Mouse (Mus musculus) erythroblast, embryonic 14.5 days (primary cell): ENCODE results near the gene Adamtsl1. TPM values are rescaled to one million over a fixed set of nuclear protein-coding genes. Genes with fewer than 3 reads are reported as not detected.

Experiments used
- H3K27me3 ChIP-seq: 2 replicates; pipeline ENCODE4 v1.6.1; 2012; ENCODE audit warnings: inconsistent platforms; ENCODE audit not compliant: control insufficient read depth
- H3K36me3 ChIP-seq: 2 replicates; pipeline ENCODE4 v1.6.1; 2012; ENCODE audit warnings: mild to moderate bottlenecking, inconsistent platforms; ENCODE audit not compliant: control insufficient read depth
- H3K4me1 ChIP-seq: 2 replicates; pipeline ENCODE4 v1.6.1; 2012; ENCODE audit warnings: inconsistent platforms; ENCODE audit not compliant: control insufficient read depth
- H3K4me3 ChIP-seq: replicated peaks from 2 replicates; pipeline ENCODE3; 2012; ENCODE audit warnings: moderate library complexity, mild to moderate bottlenecking, inconsistent platforms
- H3K9me3 ChIP-seq: 2 replicates; pipeline ENCODE4 v1.6.1; 2012; ENCODE audit warnings: low read length, inconsistent platforms, mixed read lengths; ENCODE audit not compliant: control insufficient read depth
- GATA1 ChIP-seq: IDR thresholded peaks from 2 replicates; pipeline ENCODE4 v1.6.1; 2012; ENCODE audit warnings: low read length, inconsistent platforms, mixed read lengths
- TAL1 ChIP-seq: IDR thresholded peaks from 3 replicates; pipeline ENCODE4 v1.6.1; 2012; ENCODE audit warnings: low read length, inconsistent platforms, mixed read lengths
- polyA plus RNA-seq: library from polyadenylated mRNA; stranded (reverse); fragments of >175 nt; gene quantifications from 2 replicates; pipeline ENCODE4 v1.2.3, GENCODE M21; 2012

The Adamtsl1 gene
- polyA plus RNA-seq, 1 experiment = not detected

DNA sequence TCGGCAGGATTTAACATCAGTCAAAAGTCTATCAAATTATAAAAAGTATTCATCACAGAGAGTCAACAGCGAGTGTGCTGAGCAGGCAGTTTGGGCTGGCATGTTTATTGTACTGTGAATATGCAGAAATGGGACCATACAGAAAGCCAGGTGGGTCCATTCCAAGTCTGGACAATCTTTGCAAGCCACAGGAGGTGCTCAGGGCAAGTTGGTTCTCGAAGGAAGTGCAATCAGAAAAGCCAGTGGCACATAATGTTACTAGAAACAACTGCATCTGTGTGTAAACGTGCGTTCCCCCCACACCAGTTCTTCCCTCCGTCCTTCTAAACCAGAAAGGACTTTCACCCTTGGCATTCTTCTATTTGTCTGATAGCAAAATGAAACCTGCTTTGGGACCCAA lies 515.5 kb downstream of the Adamtsl1 start:
- no peaks in the 10 kb centered on the region for H3K9me3 ChIP-seq
- no peak overlapping the region for H3K4me3 ChIP-seq
- H3K36me3 ChIP-seq = no peaks in the 10 kb centered on the region
- TF ChIP-seq TAL1 (no peak), GATA1 (no peak)
- no peaks in the 10 kb centered on the region for H3K4me1 ChIP-seq
- H3K27me3 ChIP-seq = no peaks in the 10 kb centered on the region

DNA sequence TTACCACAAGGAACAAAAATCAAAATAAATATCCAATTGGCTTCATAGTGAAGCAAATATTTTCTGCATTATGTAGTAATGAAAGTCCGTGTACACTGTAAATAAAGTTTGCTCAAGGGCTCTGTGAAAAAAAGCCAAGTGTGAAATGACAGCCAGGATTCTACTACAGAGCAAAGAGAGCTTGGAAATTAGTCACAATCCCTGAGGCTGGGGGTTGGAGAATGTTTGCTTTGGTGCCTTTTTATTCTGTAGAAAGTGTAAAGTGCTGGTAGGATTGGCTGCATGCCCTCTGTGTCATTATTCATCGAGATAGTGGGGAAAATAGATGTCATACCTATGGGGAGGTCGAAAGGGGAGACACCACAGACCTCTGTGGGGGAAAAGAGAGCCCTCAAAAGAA lies 516.2 kb downstream of the Adamtsl1 start:
- no peaks in the 10 kb centered on the region for H3K36me3 ChIP-seq
- TF ChIP-seq TAL1 (no peak), GATA1 (no peak)
- no peak overlapping the region for H3K4me3 ChIP-seq
- no peaks in the 10 kb centered on the region for H3K27me3 ChIP-seq
- no peaks in the 10 kb centered on the region for H3K4me1 ChIP-seq
- H3K9me3 ChIP-seq = no peaks in the 10 kb centered on the region

DNA sequence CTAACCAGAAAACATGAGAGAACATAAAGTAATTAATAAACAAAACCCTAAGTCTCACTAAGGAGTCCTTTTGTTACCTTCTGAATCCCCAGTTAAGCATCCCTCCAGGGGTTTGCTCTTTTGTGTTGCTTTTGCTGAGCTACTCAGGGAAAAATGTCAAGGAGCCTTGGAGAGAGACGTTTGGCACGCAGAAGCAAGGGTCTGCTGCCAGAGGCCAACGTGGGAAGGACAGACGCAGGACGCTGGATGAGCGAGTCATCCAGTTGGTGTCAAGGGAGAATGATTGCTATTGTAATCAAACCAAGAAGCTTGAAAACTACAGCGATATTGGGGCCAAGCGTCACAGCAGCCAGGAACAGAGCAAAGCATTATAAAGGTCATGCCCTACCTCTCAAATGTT lies 517.1 kb downstream of the Adamtsl1 start:
- Histone ChIP-seq H3K4me3 (no peak overlapping the region), H3K4me1 (no peaks in the 10 kb centered on the region), H3K9me3 (no peaks in the 10 kb centered on the region), H3K36me3 (no peaks in the 10 kb centered on the region), H3K27me3 (no peaks in the 10 kb centered on the region)
- TF ChIP-seq TAL1 (no peak), GATA1 (no peak)

DNA sequence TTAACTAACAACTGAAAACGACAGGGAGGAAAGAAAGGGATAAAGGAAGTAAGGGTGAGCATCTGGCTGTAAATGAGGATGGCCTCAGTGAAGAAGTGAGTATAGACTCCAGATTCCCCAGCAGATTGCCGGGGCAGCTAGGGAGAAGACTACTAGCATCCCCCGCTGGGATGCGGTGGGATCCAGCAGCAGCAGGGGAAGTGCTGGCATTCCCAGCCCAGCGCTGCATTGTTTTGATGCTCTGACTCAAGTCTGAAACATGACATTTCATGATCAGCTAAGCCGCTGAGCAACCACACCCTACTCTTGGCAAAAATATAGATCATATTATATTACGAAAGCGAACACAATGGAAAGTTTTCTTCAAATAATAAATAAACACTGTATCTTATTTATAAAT lies 526.9 kb downstream of the Adamtsl1 start:
- H3K27me3 ChIP-seq = no peaks in the 10 kb centered on the region
- no peak for TF ChIP-seq GATA1
- no peak for TF ChIP-seq TAL1

DNA sequence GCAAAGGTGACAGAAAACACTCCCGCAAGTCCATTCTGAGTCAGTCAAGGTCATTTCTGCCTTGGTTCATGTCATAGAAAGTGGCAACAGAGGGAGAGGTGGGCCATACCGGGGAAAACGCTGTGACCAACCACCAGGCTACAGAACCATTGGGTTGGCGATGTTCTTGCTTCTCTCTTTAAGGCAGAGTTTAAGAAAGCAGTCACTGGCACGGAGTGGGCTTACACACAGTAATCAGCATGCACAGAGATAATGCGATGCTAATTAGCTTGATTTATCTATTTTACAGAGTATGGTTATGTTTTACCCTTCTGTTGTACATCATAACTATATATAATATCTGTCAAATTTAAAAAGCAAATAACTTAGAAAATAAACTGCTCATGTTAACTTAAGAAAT lies 531.5 kb downstream of the Adamtsl1 start:
- Histone ChIP-seq H3K27me3 (no peaks in the 10 kb centered on the region), H3K9me3 (no peaks in the 10 kb centered on the region), H3K4me3 (no peak overlapping the region), H3K4me1 (no peaks in the 10 kb centered on the region), H3K36me3 (no peaks in the 10 kb centered on the region)
- TF ChIP-seq TAL1 (no peak), GATA1 (no peak)

More for the DNA sequence above, 526.9 kb downstream of the Adamtsl1 start:
- Histone ChIP-seq H3K4me1 (no peaks in the 10 kb centered on the region), H3K36me3 (no peaks in the 10 kb centered on the region), H3K4me3 (no peak overlapping the region), H3K9me3 (no peaks in the 10 kb centered on the region)

DNA sequence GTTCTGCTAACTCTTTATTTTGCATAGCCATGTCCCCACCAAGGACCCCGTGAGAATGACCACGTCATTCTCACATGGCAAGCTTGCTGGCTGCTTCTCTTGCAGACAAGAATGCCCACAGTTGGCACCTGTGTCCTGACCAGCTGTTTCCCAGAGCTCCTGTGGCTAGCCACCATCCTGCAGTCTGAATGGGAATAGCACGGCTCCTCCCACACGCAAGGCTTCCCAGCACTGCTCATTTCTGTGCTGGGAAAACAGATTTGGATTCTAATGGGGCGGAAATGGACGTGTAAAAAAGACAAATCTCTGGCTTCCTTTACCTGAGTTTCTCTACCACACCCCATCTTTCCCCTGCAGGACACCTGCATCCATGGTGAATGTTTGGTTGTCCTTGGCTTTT lies 531.9 kb downstream of the Adamtsl1 start:
- no peaks in the 10 kb centered on the region for H3K4me1 ChIP-seq
- no peak for TF ChIP-seq TAL1
- TF ChIP-seq GATA1 = no peak

DNA sequence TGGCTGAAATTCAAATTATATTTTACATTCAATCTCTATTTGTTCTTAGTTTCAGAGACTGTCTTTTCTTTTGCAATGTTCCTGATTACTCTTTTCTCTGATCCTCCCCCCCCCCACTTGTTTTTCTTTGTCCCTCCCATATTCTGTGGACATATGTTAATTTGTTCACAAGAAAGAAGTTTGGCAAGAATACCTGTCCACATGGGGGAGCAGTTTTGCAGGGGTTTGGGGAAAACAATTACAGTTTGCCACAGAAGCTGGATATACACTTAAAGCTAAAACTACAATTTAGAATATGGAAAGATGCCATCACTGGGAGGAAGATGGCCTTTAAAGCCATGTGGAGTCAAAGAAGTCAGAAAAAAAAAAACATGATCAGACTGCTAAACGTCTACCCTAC lies 532.9 kb downstream of the Adamtsl1 start:
- Histone ChIP-seq H3K4me3 (no peak overlapping the region), H3K36me3 (no peaks in the 10 kb centered on the region), H3K9me3 (no peaks in the 10 kb centered on the region), H3K27me3 (no peaks in the 10 kb centered on the region), H3K4me1 (no peaks in the 10 kb centered on the region)
- no peak for TF ChIP-seq TAL1
- no peak for TF ChIP-seq GATA1

More for the DNA sequence above, 531.9 kb downstream of the Adamtsl1 start:
- Histone ChIP-seq H3K36me3 (no peaks in the 10 kb centered on the region), H3K9me3 (no peaks in the 10 kb centered on the region), H3K4me3 (no peak overlapping the region), H3K27me3 (no peaks in the 10 kb centered on the region)

DNA sequence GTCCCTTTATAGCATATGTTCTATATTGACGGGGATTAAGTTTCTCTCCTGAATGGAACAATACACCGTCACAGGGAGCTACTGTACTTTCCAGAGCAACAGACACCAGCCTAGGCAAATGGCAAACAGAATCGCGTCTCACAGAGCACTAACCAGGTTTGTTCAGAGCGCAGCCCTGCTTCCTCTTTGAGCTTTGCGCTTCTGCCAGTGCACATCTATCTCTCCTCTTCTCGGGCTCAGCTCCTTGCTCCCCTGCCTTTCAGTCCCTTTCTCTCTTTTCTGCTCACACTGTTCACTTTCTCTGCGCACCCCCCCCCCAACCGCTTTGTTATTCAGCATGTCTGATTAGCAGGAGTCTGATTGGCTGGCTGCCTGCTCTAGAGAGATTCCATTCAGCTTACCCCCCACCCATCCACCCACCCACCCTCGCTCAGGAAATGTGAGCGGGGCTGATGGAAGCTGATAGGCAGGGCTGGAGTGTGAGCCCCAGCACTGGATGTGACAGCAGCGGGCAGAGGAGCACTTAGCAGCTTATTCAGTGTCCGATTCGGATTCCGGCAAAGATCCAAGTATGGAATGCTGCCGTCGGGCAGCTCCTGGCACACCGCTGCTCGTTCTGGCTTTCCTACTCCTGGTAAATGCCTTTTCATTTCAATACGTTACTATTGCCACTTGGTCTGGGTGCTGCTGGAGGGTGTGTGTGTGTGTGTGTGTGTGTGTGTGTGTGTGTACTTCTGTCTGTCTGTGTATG lies 539.7 kb downstream of the Adamtsl1 start:
- no peaks in the 10 kb centered on the region for H3K4me1 ChIP-seq
- H3K9me3 ChIP-seq = no peaks in the 10 kb centered on the region
- H3K27me3 ChIP-seq = no peaks in the 10 kb centered on the region
- H3K4me3 ChIP-seq = no peak overlapping the region
- no peaks in the 10 kb centered on the region for H3K36me3 ChIP-seq
- TF ChIP-seq GATA1 (no peak), TAL1 (no peak)

DNA sequence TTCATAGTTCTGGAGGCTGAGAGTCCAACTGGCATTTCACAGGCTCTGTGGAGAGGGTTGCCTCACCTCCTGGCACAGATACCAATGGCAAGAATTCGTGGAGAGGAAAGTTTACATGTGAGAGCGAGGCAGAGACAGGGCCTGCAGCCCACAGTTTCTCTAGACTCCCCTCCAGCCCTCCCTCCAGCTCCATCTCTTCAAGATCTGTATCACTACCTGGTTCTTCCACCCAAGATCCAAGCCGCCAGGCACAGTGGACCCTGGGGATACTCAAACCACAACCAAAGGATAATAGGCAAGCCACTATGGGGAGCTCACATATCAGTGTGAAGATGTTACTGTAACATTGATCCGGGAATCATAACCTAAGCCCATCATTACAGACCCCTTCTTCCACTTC lies 546.6 kb downstream of the Adamtsl1 start:
- Histone ChIP-seq H3K4me1 (no peaks in the 10 kb centered on the region), H3K9me3 (no peaks in the 10 kb centered on the region), H3K4me3 (no peak overlapping the region), H3K36me3 (no peaks in the 10 kb centered on the region), H3K27me3 (no peaks in the 10 kb centered on the region)
- TF ChIP-seq TAL1 (no peak), GATA1 (no peak)

DNA sequence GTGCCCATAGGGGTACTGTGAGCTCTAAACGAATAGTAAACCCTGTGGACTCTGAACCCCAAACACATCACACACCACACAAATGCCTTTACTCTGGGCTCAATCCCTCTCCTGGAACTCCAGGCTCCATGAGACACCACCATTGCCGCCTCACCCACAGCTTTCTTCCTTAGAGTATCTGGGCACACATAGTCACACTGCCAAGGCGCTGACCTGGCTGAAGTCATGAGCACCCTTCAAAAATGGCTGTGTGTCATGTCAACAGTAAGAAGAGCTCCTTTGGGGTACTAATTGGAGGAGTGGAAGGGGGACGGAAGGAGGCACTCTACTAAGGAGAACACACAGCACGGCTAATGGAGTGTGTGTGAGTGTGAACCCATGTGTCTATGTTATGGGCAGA lies 554.4 kb downstream of the Adamtsl1 start:
- H3K9me3 ChIP-seq = no peaks in the 10 kb centered on the region
- no peak overlapping the region for H3K4me3 ChIP-seq
- TF ChIP-seq TAL1 (no peak), GATA1 (no peak)
- no peaks in the 10 kb centered on the region for H3K4me1 ChIP-seq
- H3K36me3 ChIP-seq = no peaks in the 10 kb centered on the region
- H3K27me3 ChIP-seq = no peaks in the 10 kb centered on the region
